Comparison of ENCODE assay signal across 8 mouse cellular contexts in genomic region chr6:40324897-40325841, GRCm38 (mm10). TPM values are rescaled to one million over a fixed set of nuclear protein-coding genes. Genes with fewer than 3 reads are reported as not detected.
DNase-seq lines count a peak whose midpoint lies in the region; ATAC-seq and TF ChIP-seq lines count a peak whose summit lies in the region.

Agk (plus strand) TSS chr6:40325172.

- H3K4me2 ChIP-seq in forebrain, embryonic 16.5 days (ENCODE audit: low read length): peak within 1 kb of the TSS; percentile 52
- H3K4me2 ChIP-seq in lung, embryonic 14.5 days: peak within 1 kb of the TSS; percentile 61

- peak; percentile 18; the same call in 1 of the 2 replicates for TF ChIP-seq CTCF in layer of hippocampus, adult 2 months (conservative IDR thresholded peaks at IDR 0.05)
- TF ChIP-seq CTCF in lung, embryonic 14.5 days (IDR thresholded peaks at IDR 0.05; ENCODE audit: low read depth): no peak
- TF ChIP-seq CTCF in olfactory bulb, adult 2 months (IDR thresholded peaks at IDR 0.05; ENCODE audit: insufficient read depth, low read depth, low read length): no peak
- peak; percentile 39; the same call in 1 of the 2 replicates for TF ChIP-seq CTCF in thymus, adult 2 months (IDR thresholded peaks at IDR 0.05; ENCODE audit: borderline replicate concordance, control insufficient read depth, extremely low read depth, insufficient read depth, low read length, poor library complexity)

- peaks cover 3% of the 10 kb centered on the region; the same call in 1 of the 2 replicates for H3K36me3 ChIP-seq in forebrain, embryonic 16.5 days (ENCODE audit: control insufficient read depth, insufficient read depth)
- peaks cover 6% of the 10 kb centered on the region; the same call in 1 of the 2 replicates for H3K36me3 ChIP-seq in lung, embryonic 14.5 days (ENCODE audit: insufficient read depth)
- peaks cover 8% of the 10 kb centered on the region for H3K36me3 ChIP-seq in thymus, adult 2 months (ENCODE audit: control insufficient read depth, insufficient read depth, low read length)

- H3K27me3 ChIP-seq in forebrain, embryonic 16.5 days (replicated peaks; ENCODE audit: control insufficient read depth, insufficient read depth, low read length): no peaks in the 10 kb centered on the region
- H3K27me3 ChIP-seq in lung, embryonic 14.5 days (ENCODE audit: insufficient read depth, low read length): no peaks in the 10 kb centered on the region
- H3K27me3 ChIP-seq in thymus, adult 2 months (ENCODE audit: control insufficient read depth, insufficient read depth, low read length): no peaks in the 10 kb centered on the region

- H3K27ac ChIP-seq in forebrain, embryonic 16.5 days (ENCODE audit: low read length): peak within 1 kb of the TSS; percentile 90
- H3K27ac ChIP-seq in layer of hippocampus, adult 2 months: peak within 1 kb of the TSS; percentile 85
- H3K27ac ChIP-seq in lung, embryonic 14.5 days (ENCODE audit: low read depth): peak within 1 kb of the TSS; percentile 90
- peak within 1 kb of the TSS; percentile 69 for H3K27ac ChIP-seq in olfactory bulb, adult 2 months (ENCODE audit: insufficient read depth, low read depth, low read length)
- H3K27ac ChIP-seq in thymus, adult 2 months (ENCODE audit: control insufficient read depth, insufficient read depth, low read length): peak within 1 kb of the TSS; percentile 89

- peak; percentile 90 for DNase-seq in ES-CJ7 (ENCODE audit: low read depth, low spot score)
- DNase-seq in cerebellum, adult 11-12 months: peak; percentile 76
- DNase-seq in heart, postnatal 36 days: peak; percentile 66 to 84
- peak; percentile 42 to 74 for DNase-seq in layer of hippocampus, adult 2 months (ENCODE audit: low spot score in 2 of 2)
- DNase-seq in lung, embryonic 14.5 days: peak; percentile 89
- DNase-seq in thymus, adult 2 months: peak; percentile 79

- H3K9ac ChIP-seq in forebrain, embryonic 16.5 days (replicated peaks; ENCODE audit: low read depth, low read length): peak within 1 kb of the TSS; percentile 94
- H3K9ac ChIP-seq in lung, embryonic 14.5 days: peak within 1 kb of the TSS; percentile 86

- H3K4me1 ChIP-seq in forebrain, embryonic 16.5 days (replicated peaks; ENCODE audit: control insufficient read depth, insufficient read depth, low read length): peaks cover 13% of the 10 kb centered on the region
- H3K4me1 ChIP-seq in lung, embryonic 14.5 days (ENCODE audit: insufficient read depth): no peaks in the 10 kb centered on the region
- H3K4me1 ChIP-seq in olfactory bulb, adult 2 months (ENCODE audit: control insufficient read depth, insufficient read depth, low read length): no peaks in the 10 kb centered on the region
- H3K4me1 ChIP-seq in thymus, adult 2 months (replicated peaks; ENCODE audit: control insufficient read depth, insufficient read depth, low read length): peaks cover 6% of the 10 kb centered on the region

- intact Hi-C loops in heart, postnatal 36 days (cut with DNase I): loop anchor here (1.0 kb wide), 1 partner anchor 146 kb away; the partner anchor contains the start of gene Ssbp1

- 2% methylated on average over 52 of the region's 52 CpGs for WGBS in forebrain, embryonic 16.5 days
- WGBS in lung, embryonic 14.5 days: 3% methylated on average over 52 of the region's 52 CpGs
- 1% methylated on average over 52 of the region's 52 CpGs for WGBS in olfactory bulb, adult 2 months
- 1% methylated on average over 52 of the region's 52 CpGs for WGBS in thymus, adult 2 months

- peak; percentile 87 for TF ChIP-seq POLR2A in olfactory bulb, adult 2 months (IDR thresholded peaks at IDR 0.05; ENCODE audit: insufficient read depth, low read depth, low read length)
- 0 out of 2 replicates have a peak, but pooled peaks have one; percentile 29 for TF ChIP-seq POLR2A in thymus, adult 2 months (IDR thresholded peaks at IDR 0.05; ENCODE audit: control insufficient read depth, extremely low read depth, insufficient read depth, low read length, poor library complexity)

- peak within 1 kb of the TSS; percentile 85 for H3K4me3 ChIP-seq in forebrain, embryonic 16.5 days (replicated peaks; ENCODE audit: low read length)
- H3K4me3 ChIP-seq in layer of hippocampus, adult 2 months: peak within 1 kb of the TSS; percentile 96
- peak within 1 kb of the TSS; percentile 73 for H3K4me3 ChIP-seq in lung, embryonic 14.5 days (ENCODE audit: low read depth, low read length)
- peak within 1 kb of the TSS; percentile 93 for H3K4me3 ChIP-seq in olfactory bulb, adult 2 months (ENCODE audit: insufficient read depth, low read depth, low read length)
- peak within 1 kb of the TSS; percentile 76 for H3K4me3 ChIP-seq in thymus, adult 2 months (ENCODE audit: control insufficient read depth, insufficient read depth, low read length)

- H3K9me3 ChIP-seq in forebrain, embryonic 16.5 days (ENCODE audit: control insufficient read depth, low read length): no peaks in the 10 kb centered on the region
- no peaks in the 10 kb centered on the region for H3K9me3 ChIP-seq in lung, embryonic 14.5 days (ENCODE audit: low read depth, low read length)

- ATAC-seq in forebrain, embryonic 16.5 days: peak; percentile 94
- peak; percentile 96 for ATAC-seq in lung, embryonic 14.5 days (ENCODE audit: insufficient read depth)

RNA-seq across cellular contexts. Expression of gene Agk, which starts in this region (rescaled TPM):
- polyA plus RNA-seq in forebrain, embryonic 16.5 days (2015; fragmentation: Nextera tagmentation; extraction: Ambion mirVana): 60.4 and 64.0 TPM in 2 replicates
- 10 to 100 TPM; 17.9 to 18.1 TPM for total RNA-seq in heart, postnatal 36 days (2021)
- 10 to 100 TPM; 44.9 to 45.6 TPM for total RNA-seq in layer of hippocampus, adult 2 months (2021)
- polyA plus RNA-seq in lung, embryonic 14.5 days (2014; fragmentation: Nextera tagmentation; extraction: Ambion mirVana): 46.9 and 47.3 TPM in 2 replicates
- 304 TPM in 1 of 2 replicates, not detected in the other for polyA plus RNA-seq in olfactory bulb, adult 2 months (2012; ENCODE audit: insufficient read depth, insufficient read length, low replicate concordance, missing spikeins)
- 18.9 and 19.4 TPM in 2 replicates for polyA plus RNA-seq in thymus, adult 2 months (2012; rRNA removed)

Comparison
In these comparisons a context has a peak if more than half of its experiments do, and no peak if none do; other contexts are left out.
1. Peak in every context shown above with its lines: DNase-seq, ATAC-seq, H3K4me3 ChIP-seq and H3K27ac ChIP-seq.
2. CTCF ChIP-seq: peak in layer of hippocampus, adult 2 months (single experiment) and thymus, adult 2 months (single experiment); none in lung, embryonic 14.5 days (single experiment) and olfactory bulb, adult 2 months (single experiment).